In the genomic region with DNA sequence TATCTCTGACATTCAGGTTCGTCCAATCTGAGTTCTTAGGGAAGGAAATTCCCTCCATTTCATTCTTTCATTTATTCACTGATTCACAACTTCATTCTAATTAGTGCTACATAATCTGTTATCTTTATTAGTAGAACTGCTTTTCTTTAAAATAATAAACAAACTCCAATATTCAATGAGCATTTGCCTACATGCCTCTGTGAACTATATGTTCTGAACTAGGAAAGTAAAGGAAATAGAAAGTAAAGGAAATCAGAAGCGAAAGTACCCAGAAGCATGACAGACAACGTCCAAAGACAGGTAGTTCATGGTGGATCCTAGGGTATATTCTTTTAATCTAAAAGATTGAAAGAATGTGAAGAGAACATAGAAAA, we compare ENCODE assay signal across 9 mouse cellular contexts. TPM values are rescaled to one million over a fixed set of nuclear protein-coding genes. Genes with fewer than 3 reads are reported as not detected.
DNase-seq lines count a peak whose midpoint lies in the region; ATAC-seq lines count a peak whose summit lies in the region.
"Had no signal": no experiment of that assay in that cellular context is flagged by ENCODE, and none has a peak within 500 bp of the region (broad histone marks: within the 10 kb centered on the region; RNA-seq: fewer than 3 reads in every experiment).

No protein-coding gene starts in this region.

- ATAC-seq in lung, embryonic 15.5 days (ENCODE audit: borderline replicate concordance, extremely low read depth, low FRiP score, low TSS enrichment): no peak
- ATAC-seq in forebrain, embryonic 14.5 days: no peak
- ATAC-seq in limb, embryonic 15.5 days (ENCODE audit: insufficient number of reproducible peaks, low FRiP score, low TSS enrichment, low read depth): no peak
- no peak for ATAC-seq in stomach, embryonic 14.5 days (ENCODE audit: insufficient number of reproducible peaks, insufficient read depth, low FRiP score, low read depth)

- no peak overlapping the region for H3K9ac ChIP-seq in lung, embryonic 15.5 days
- H3K9ac ChIP-seq in forebrain, embryonic 14.5 days (ENCODE audit: low read length): no peak overlapping the region
- H3K9ac ChIP-seq in limb, embryonic 15.5 days: no peak overlapping the region
- H3K9ac ChIP-seq in stomach, embryonic 14.5 days (replicated peaks; ENCODE audit: low read depth, low read length): no peak overlapping the region

- no peaks in the 10 kb centered on the region for H3K9me3 ChIP-seq in lung, embryonic 15.5 days
- no peaks in the 10 kb centered on the region for H3K9me3 ChIP-seq in forebrain, embryonic 14.5 days (replicated peaks; ENCODE audit: control insufficient read depth, low read length)
- H3K9me3 ChIP-seq in limb, embryonic 15.5 days: no peaks in the 10 kb centered on the region
- no peaks in the 10 kb centered on the region for H3K9me3 ChIP-seq in stomach, embryonic 14.5 days (ENCODE audit: control insufficient read depth, low read depth, low read length)

- H3K36me3 ChIP-seq in lung, embryonic 15.5 days: peaks cover 26% of the 10 kb centered on the region
- H3K36me3 ChIP-seq in forebrain, embryonic 14.5 days (ENCODE audit: control insufficient read depth, insufficient read depth, low read length): peaks cover 31% of the 10 kb centered on the region
- peaks cover 26% of the 10 kb centered on the region for H3K36me3 ChIP-seq in limb, embryonic 15.5 days
- H3K36me3 ChIP-seq in stomach, embryonic 14.5 days (ENCODE audit: control insufficient read depth, insufficient read depth, low read length): peaks cover 28% of the 10 kb centered on the region

- peak overlapping the region; percentile 49; the same call in 1 of the 2 replicates for H3K4me2 ChIP-seq in lung, embryonic 15.5 days
- H3K4me2 ChIP-seq in forebrain, embryonic 14.5 days (ENCODE audit: low read length): peak overlapping the region; percentile 67
- H3K4me2 ChIP-seq in limb, embryonic 15.5 days: peak overlapping the region; percentile 60
- peak overlapping the region; percentile 75; the same call in 1 of the 2 replicates for H3K4me2 ChIP-seq in stomach, embryonic 14.5 days (replicated peaks; ENCODE audit: low read depth, low read length)

- H3K4me3 ChIP-seq in lung, embryonic 15.5 days: peak overlapping the region; percentile 73; the same call in 1 of the 2 replicates
- H3K4me3 ChIP-seq in forebrain, embryonic 14.5 days (ENCODE audit: low read depth, low read length): no peak overlapping the region
- peak overlapping the region; percentile 67 for H3K4me3 ChIP-seq in limb, embryonic 15.5 days
- H3K4me3 ChIP-seq in stomach, embryonic 14.5 days (ENCODE audit: low read depth, low read length): peak overlapping the region; percentile 53; the same call in 1 of the 2 replicates

- H3K4me1 ChIP-seq in lung, embryonic 15.5 days: peaks cover 8% of the 10 kb centered on the region
- peaks cover 8% of the 10 kb centered on the region for H3K4me1 ChIP-seq in forebrain, embryonic 14.5 days (ENCODE audit: control insufficient read depth, insufficient read depth, low read length)
- H3K4me1 ChIP-seq in limb, embryonic 15.5 days: peaks cover 4% of the 10 kb centered on the region; the same call in 1 of the 2 replicates
- peaks cover 3% of the 10 kb centered on the region; the same call in 1 of the 2 replicates for H3K4me1 ChIP-seq in stomach, embryonic 14.5 days (ENCODE audit: control insufficient read depth, insufficient read depth, low read length)

- H3K27me3 ChIP-seq in lung, embryonic 15.5 days: no peaks in the 10 kb centered on the region
- H3K27me3 ChIP-seq in forebrain, embryonic 14.5 days (replicated peaks; ENCODE audit: control insufficient read depth, insufficient read depth, low read length): no peaks in the 10 kb centered on the region
- no peaks in the 10 kb centered on the region for H3K27me3 ChIP-seq in limb, embryonic 15.5 days
- no peaks in the 10 kb centered on the region for H3K27me3 ChIP-seq in stomach, embryonic 14.5 days (ENCODE audit: control insufficient read depth, insufficient read depth, low read length)

- WGBS in lung, embryonic 15.5 days: 61% methylated on average over 3 of the region's 3 CpGs
- 65% methylated on average over 3 of the region's 3 CpGs for WGBS in forebrain, embryonic 14.5 days
- WGBS in limb, embryonic 15.5 days: 66% methylated on average over 3 of the region's 3 CpGs
- 65% methylated on average over 3 of the region's 3 CpGs for WGBS in stomach, embryonic 14.5 days

- H3K27ac ChIP-seq in lung, embryonic 15.5 days: 0 out of 2 replicates have a peak overlapping the region, but pooled peaks have one; percentile 92
- H3K27ac ChIP-seq in forebrain, embryonic 14.5 days (ENCODE audit: low read depth, low read length): peak overlapping the region; percentile 76; the same call in 1 of the 2 replicates
- H3K27ac ChIP-seq in limb, embryonic 15.5 days: peak overlapping the region; percentile 84; the same call in 1 of the 2 replicates
- H3K27ac ChIP-seq in stomach, embryonic 14.5 days (ENCODE audit: low read length): no peak overlapping the region; the same call in 1 of the 2 replicates

- DNase-seq in lung, postnatal 36 days: no peak
- no peak for DNase-seq in forebrain, embryonic 14.5 days (ENCODE audit: low spot score)
- DNase-seq in adrenal gland, adult 2 months: no peak
- no peak for DNase-seq in retina, embryonic 14.5 days (ENCODE audit: low spot score)
- DNase-seq in embryo, embryonic 10.5 days (ENCODE audit: low spot score): no peak

RNA-seq across cellular contexts. Expression of gene Rfc3, which starts 0.4 kb away (rescaled TPM):
- 96.1 and 105 TPM in 2 replicates for polyA plus RNA-seq in lung, embryonic 15.5 days (2015; fragmentation: Nextera tagmentation; extraction: Ambion mirVana)
- polyA plus RNA-seq in forebrain, embryonic 14.5 days (2014; fragmentation: Nextera tagmentation; extraction: Ambion mirVana): 100 and 120 TPM in 2 replicates
- polyA plus RNA-seq in limb, embryonic 15.5 days (2015; fragmentation: Nextera tagmentation; extraction: Ambion mirVana): 75.6 and 78.5 TPM in 2 replicates
- 92.9 and 104 TPM in 2 replicates for polyA plus RNA-seq in stomach, embryonic 14.5 days (2014; fragmentation: Nextera tagmentation; extraction: Ambion mirVana)
- total RNA-seq in adrenal gland, adult 2 months (2021): 10 to 100 TPM; 10.3 to 17.1 TPM
- 3.7 and 5.3 TPM in 2 replicates for polyA plus RNA-seq in adrenal gland, adult 2 months (2012; rRNA removed)

RNA-seq across cellular contexts. Expression of gene Vmn2r18, which starts 45.6 kb away (rescaled TPM):
- polyA plus RNA-seq in lung, embryonic 15.5 days (2015; fragmentation: Nextera tagmentation; extraction: Ambion mirVana): 0.09 TPM in 1 of 2 replicates, not detected in the other
- 0.09 TPM in 1 of 2 replicates, not detected in the other for polyA plus RNA-seq in forebrain, embryonic 14.5 days (2014; fragmentation: Nextera tagmentation; extraction: Ambion mirVana)
- 0.04 TPM in 1 of 2 replicates, not detected in the other for polyA plus RNA-seq in limb, embryonic 15.5 days (2015; fragmentation: Nextera tagmentation; extraction: Ambion mirVana)
- 0.13 TPM in 1 of 2 replicates, not detected in the other for polyA plus RNA-seq in stomach, embryonic 14.5 days (2014; fragmentation: Nextera tagmentation; extraction: Ambion mirVana)
- total RNA-seq in adrenal gland, adult 2 months (2021): not detected
- polyA plus RNA-seq in adrenal gland, adult 2 months (2012; rRNA removed): not detected in 2 replicates
- total RNA-seq: left cerebral cortex, adult 18-20 months had no signal

Comparison
In these comparisons a context has a peak if more than half of its experiments do, and no peak if none do; other contexts are left out.
1. RNA of gene Rfc3, which starts 0.4 kb away (polyA plus RNA-seq): 100 to 120 TPM in forebrain, embryonic 14.5 days, 96.1 to 105 TPM in lung, embryonic 15.5 days, 92.9 to 104 TPM in stomach, embryonic 14.5 days and 75.6 to 78.5 TPM in limb, embryonic 15.5 days; 3.7 to 5.3 TPM in adrenal gland, adult 2 months; every median in the first group is over 10 times any median in the second.
2. Peak in every context shown above with its lines, with median percentiles within 50 percentile points of each other: H3K4me2 ChIP-seq.